Mouse (Mus musculus) cerebellum, adult 11 months (tissue): ENCODE measurements around the gene Gm45062.
"Not testable (repeated sequence)": the region's sequence is repeated elsewhere in the genome, so short reads cannot be mapped to it uniquely, and the experiment has no call there.

Experiments
- DNase-seq: peaks from one replicate; pipeline ENCODE4 v3.0.0; 2022

Gene Gm45062

DNA sequence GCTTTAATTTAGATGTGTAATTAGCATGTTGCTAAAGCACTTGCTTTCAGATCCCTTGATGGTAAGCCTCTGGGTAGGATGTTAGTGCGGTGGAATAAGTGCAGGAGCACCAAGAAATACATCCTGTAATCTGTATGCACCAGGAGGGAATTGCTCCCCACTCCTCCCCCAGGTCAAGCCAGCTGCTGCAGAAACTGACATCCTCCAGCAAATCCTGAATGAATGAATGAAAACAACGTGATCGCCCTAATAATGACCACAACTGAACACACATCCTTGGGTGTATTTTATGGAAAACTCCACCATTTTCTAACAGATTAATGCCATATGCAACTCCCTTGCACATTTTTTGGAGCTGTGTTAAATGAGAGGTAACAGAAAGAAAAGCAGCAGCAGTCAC is 252.2 kb downstream of the Gm45062 start:
- DNase-seq, result no peak

DNA sequence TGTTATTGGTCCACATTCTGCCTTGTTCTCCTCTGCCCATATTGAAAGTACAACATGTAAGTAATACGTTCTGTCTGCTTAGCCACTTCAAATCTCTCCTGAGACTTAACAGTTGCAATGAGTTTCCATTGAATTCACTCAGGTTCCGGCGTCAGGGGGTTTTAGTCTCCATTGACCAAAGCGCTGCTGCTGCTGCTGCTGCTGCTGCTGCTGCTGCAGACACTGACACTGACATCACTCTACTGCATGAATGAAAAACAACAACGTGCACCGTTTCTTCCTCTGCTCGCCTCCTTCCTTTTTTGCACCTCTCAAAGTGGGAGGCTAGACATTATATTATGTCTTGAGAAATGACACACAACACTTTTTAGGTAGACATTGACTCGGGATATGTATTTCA is 253.2 kb downstream of the Gm45062 start:
- no peak for DNase-seq

DNA sequence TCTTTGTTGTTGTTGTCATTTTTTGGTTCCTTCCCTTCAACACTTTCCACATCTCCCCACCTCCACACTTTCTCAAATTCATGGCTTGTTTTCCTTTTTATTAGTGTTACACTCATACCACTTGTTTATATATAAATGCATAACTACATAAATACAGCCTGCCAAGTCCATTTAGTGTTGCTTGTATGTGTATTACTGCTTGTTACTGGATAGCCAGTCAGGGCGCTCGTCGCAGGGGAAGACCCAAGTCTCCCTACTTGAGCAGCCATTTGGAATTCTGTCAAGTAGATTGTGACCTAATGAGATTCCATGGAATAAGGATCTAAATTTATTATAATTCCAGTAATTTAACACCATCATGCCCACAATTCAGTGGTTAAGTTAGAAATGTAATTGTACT is 260.4 kb downstream of the Gm45062 start:
- no peak for DNase-seq

DNA sequence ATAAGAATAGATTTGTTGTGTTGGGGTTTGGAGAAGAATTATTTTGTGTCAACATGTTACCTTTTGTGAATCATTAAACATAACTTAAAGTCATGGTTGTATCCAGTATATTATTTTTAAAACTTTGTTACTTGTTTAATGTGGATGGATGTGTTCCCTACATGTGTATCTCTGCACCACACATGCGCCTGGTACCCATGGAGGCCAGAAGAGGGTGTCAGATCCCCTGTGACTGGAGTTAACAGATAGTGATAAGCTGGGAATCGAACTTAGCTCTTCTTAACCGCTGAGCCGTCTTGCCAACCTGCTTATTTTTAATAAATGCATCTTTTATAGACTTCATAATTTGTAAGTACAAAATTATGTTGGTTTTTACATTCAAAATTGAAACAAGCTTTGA is 262.0 kb downstream of the Gm45062 start:
- DNase-seq, result no peak

DNA sequence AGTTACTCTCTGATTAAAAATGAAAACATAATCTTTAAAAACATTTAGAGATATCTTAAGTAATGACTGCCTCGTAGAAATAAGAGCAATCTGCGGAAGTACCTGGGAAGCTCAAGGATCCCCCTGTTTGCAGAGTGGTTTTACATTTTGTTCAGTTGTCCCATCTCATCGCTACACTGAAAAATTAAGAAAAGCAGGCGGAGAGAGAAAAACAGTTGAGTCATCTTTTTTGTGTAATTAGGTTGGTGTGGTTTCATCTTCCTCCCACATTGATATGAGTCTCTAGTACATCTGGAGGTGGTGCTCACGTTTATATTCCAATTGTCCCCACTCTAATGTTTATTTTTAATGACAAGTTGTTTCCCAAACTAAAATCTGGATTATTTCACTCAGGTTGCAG is 265.5 kb downstream of the Gm45062 start:
- no peak for DNase-seq

DNA sequence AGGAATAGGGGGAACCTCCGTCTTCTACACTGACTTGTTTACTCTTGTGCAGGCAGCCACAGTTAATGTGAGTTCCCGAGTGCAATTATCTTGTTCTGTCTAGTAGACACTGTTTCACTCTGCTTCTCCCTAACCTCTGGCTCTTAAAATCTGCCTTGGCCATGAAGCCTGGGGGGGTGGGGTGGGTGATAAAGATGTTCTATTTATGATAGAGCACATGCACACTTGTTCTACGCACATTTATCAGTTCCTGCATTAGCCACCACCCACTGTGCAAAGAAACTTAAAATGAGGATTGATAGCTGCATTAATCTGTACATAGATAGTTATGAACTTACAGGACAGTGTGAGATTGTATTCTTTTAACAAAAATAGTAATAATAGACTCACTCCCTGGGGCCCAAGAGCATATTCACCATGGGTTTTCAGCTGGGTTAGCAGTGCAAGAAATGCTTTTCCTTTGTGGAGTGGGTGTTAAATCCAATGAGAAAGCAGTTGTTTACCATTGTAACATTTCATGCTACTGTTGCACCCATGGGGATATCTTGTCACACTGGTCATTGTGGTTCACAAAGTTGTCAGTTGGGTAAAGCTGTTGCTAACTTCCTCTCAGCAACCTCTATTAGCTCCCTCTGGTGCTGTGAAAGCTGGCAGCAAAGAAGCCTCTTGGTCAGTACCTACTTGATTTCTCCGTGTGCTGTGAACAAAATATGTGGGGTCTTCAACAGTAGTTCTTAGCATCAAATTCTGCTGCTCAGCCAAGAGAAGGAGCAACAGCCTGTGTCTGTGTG is 272.0 kb downstream of the Gm45062 start:
- no peak for DNase-seq

DNA sequence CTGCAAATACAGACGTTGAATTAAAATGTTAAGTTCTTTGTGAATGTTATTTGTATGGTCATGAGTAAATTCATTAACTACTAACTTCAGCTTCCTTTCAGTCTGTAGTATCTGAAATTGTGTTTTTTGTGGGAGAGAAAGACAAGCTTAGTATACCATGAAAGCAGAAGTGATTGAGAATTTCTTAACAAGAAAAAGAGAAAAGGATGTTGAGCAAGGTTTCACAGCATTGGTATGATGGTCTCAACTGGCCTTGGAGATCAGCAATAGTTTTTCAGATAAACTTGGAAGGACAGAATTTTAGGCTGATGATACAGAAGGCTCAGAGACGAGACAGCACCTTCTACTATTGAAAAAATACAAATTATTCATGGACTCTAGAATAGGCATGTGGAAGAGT is 277.7 kb downstream of the Gm45062 start:
- DNase-seq, result no peak

DNA sequence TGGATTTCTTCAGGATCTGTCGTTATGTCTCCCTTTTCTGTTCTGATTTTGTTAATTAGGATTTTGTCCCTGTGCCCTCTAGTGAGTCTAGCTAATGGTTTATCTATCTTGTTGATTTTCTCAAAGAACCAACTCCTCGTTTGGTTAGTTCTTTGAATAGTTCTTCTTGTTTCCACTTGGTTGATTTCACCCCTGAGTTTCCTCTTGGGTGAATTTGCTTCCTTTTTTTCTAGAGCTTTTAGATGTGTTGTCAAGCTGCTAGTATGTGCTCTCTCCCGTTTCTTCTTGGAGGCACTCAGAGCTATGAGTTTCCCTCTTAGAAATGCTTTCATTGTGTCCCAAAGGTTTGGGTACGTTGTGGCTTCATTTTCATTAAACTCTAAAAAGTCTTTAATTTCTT is 282.3 kb downstream of the Gm45062 start:
- DNase-seq, result not testable (repeated sequence)

DNA sequence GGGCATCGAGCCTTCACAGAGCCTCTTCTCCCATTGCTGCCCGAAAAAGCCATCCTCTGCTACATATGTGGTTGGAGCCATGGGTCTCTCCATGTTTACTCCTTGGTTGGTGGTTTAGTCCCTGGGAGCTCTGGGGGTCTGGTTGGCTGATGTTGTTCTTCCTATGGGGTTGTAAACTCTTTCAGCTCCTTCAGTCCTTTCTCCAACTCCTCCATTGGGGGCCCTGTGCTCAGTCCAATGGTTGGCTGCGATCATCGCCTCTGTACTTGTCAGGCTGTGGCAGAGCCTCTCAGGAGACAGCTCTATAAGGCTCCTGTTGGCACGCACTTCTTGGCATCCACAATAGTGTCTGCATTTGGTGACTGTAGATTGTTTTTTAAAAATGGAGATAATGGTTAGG is 285.6 kb downstream of the Gm45062 start:
- DNase-seq, result no peak

DNA sequence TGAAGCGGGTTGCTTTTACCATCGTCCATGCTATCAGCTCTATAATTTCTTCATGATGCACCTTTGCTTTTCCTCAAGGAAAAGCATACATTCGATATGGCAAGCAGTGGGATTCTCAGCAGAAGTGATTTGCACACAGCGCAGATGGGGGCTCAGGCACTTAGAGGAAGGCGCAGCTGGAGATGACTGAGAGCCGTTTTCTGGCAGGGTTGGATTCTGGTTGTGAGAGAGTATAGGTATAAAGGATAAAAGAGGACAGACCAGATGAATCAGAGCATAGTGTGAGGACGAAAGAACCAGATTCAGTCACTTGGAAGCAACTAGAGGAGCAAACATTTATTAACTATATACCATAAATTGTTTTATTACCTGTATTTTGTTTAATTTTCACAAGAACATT is 286.5 kb downstream of the Gm45062 start:
- DNase-seq, result no peak

DNA sequence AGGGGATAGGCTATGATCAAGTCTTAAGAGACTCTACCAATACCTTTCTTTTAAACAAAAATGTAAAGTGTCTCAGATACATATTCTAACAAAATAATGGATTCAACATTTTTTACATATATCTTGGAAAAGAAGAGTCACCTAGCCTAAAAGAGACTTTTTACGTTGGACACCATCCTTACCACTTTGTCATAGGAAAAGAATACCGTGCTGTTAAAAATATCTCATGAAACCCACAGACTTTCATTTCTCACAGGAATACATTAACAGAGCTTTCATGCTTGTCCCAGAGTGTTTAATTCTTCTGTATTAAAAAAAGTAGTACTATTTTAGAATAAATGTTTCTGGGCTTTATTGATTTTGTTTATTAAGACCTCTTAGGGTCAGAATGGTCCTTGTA is 291.9 kb downstream of the Gm45062 start:
- no peak for DNase-seq

DNA sequence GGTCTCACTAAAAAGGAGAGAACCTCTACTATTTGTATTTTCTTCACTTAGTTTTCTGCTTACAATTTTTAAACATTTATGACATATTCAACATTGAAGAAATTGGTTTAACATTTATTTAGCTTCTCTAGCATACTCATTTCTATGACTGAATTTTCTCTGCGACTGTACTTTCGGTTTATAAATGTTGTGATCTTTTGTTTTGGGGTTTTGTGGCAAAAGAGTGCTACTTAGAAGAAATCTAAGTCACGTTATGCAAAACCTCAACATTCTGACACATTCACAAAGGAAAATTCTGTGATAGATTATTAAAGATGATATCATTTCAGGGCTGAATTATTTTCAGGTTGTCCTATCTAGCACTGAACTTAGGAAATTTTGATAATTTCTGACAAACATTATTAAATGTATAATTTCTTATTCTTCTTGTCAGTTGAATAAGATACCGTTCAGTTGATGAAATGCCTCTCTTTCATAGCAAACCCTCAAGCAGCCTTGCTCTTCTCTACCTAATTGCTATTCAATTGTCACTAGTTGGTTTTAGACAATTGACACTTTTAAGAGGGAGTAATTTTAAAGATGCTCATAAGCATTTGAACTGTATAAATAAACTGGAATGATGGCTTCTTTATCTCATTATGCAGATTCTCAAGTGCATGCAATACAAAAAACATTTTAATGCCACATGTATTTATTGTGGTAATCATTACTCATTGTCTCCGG is 297.8 kb downstream of the Gm45062 start:
- no peak for DNase-seq

DNA sequence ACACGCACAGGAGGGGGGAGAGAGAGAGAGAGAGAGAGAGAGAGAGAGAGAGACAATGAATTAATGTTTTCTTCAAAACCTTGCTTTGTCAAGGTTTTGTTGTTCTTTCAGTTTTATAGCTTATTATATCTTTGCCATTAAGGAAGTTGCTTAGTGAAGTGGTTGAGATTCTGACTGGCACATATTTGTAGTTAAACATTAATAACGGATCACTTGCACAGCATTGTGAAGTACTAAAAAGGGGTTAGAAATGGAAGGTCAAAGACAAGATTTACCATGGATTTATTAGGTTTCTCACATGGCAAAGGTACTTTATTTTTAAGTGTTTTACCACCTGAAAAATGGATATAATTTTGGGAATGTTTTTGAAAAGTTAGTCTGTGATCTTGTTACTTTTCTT is 301.4 kb downstream of the Gm45062 start:
- no peak for DNase-seq

DNA sequence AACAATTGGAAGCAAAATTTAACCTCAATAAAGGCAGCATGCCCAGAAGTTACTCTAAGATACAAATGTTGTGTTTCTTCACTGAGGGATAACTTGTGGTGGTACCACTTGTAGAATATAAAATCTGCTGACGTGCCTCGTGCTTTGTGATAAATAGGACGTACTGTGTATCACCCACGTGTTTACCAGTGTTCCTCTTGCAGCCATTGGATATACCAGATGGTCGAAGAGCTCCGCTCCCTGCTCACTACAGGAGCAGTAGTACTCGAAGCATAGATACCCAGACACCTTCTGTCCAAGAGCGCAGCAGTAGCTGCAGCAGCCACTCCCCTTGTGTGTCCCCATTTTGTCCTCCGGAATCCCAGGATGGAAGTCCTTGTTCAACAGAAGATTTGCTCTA is 323.1 kb downstream of the Gm45062 start:
- DNase-seq, result no peak

DNA sequence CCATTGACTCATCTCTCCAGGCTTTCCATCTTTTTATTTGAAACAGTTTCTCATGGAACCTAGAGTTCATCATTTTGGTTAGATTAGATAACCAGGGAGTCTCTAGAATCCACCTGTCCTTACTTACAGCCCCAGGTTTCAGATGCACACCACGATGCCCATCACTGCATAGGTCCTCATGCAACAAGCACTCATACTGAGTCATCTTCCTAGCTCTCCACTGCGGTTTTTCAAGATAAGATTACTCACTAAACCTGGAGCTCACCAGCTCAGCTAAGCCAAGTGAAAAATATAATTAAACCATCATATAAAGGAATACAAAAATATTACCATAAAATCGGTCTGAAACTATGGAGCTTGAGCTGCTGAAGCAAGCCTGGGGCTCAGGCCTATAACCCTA is 324.6 kb downstream of the Gm45062 start:
- DNase-seq, result no peak

DNA sequence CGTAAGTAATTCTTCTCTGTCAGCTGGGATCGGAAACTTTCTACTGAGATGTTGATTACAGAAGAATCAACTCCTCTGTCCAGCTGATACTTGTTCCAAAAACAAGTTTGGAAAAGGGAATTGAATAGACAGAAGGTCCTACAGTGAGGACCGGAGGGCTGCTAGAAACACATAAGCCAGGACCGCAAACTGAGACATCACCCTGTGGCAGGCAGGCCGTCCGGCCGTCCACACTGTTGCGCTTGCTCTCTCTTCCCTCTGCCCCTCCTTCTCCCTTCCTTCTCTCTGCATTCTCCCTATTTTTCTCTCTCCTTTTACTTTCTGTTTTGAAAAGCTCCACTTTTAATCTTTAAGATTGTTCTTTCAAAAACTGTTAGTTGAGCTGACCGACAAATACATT is 332.4 kb downstream of the Gm45062 start:
- DNase-seq, result no peak

DNA sequence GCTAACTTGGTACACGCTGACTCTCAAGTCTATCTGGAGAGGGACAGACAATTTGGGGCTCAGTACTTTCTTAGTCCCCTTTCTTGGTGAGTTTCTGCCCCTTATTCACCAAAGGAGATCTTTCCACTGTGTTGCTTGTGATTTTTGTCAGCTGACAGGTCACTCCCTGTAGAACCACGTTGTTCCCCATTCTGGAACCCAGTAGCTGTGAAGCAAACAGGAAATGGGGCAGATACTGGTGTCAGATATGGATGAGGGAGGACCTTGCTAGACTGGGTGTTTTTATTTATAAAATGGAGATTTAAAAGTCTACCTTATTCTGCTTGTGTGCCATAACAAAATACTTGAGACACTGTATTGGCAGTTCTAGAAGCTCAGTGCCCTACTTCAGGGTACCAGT is 358.1 kb downstream of the Gm45062 start:
- DNase-seq, result no peak

DNA sequence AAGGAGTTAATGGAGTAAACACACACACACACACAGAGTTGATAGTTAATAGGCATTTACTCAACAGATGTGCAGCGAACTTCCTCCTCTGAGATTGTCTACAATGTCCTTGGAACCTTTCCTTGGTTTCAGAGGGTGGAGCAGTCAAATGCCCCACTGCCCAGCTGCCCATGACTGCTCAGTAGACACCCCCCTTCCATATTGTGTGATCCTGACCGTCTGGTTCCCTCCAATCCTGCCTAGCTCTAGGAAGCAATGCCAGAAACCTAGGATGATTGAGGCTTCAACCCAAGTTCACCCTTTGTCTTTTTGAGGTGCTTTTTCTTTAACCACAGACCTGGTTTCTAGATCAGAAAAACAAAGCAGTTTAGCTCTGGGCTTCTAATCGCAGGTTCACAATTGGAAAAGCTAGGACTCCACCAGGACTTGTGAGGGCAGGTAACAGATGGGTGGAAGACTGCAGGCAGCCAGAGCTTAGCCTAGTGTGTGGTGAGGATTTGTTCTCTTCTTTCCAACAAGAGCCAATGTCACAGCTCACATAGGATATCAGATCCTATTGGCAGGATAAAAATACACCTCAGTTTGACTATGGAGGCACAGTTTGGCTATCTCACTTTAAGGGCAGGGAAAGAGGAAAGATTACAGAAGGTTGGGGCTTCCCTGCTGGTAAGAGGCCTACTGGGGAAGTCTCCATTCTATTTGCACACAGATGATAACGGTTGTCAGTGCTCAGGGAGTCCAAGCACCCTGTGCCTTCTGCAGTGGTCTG is 360.5 kb downstream of the Gm45062 start:
- DNase-seq, result peak; percentile 54

DNA sequence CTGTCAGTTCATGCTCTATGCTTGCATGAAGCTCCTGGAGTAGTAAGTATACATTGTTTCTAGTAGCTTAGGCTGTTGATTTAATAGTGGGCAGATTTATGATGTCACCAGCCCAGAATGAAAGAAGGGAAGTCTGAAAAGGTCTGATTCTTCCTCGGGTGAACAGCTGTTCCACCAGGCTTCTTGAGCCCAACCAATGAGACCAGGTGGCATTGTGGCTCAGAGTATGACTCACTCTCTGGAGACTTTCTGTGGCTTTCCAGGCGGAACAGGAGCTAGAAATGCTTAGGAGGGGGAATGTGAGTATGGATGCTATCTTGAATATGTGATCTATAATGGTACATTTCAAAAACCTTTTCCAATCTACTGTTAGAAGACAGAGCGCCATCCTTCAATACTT is 363.8 kb downstream of the Gm45062 start:
- DNase-seq, result no peak

DNA sequence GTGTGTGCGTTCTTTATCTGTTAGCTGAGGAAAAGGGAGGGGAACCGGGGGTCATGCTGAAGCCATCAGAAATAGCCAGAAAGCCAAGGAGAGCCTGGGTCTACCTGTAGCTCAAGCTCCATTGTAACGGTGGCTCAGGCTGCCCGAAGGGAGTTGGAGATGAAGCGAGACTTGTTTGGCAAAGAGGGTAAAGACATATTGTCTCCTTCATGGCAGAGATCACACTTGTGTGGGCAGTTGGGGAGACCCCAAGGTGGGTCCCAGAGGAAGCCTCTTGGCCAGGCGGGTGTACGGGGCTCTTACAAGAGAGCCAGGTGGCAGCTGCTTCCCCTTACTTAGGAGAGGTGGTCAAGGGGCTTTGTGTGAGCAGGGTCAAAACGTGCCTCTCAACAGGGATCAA is 369.0 kb downstream of the Gm45062 start:
- DNase-seq, result no peak

DNA sequence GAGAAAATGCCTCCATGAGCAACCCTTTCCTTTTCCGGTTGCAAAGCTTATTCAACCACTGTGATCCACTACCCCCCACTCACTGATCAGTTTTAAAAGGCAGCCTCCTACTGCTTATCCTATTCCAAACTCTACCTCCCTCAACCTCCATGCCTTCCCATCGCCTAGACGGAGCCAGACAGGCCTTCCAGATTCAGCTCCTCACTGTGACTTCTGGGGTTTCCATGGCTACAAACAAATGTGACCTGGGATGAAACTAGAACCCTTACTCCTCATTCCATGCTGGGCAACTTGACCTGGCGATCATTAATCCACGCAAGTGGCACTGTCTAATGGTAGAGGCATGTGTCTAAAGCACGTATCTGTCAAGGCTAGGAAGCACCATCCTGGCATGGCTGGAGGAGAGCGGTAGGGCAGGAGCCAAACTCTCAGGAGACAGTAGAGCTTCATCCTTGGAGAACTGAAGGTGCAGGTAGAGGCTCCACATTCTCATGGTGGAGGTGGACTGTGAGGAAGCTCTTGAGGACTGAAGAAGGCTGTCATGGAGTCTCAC is 369.5 kb downstream of the Gm45062 start:
- no peak for DNase-seq

DNA sequence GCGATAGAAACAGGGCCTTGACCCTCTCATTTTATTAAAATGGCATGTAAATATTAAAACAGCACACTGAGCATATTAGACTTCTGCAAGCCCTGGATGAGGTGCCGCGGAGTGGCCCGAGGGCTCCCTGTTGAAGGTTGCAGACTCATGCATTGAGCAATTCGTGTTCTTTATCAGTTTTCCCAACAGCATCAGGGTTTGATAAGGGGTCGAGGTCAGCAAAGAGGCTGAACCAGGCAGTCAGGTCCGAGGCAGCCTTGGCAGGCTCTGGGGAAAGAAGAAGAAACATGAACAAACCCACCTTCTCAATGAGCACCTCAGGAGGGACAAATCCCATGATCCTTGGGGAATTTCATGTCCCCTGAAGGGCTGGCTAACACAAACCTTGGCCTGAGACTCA is 371.3 kb downstream of the Gm45062 start:
- DNase-seq, result no peak

DNA sequence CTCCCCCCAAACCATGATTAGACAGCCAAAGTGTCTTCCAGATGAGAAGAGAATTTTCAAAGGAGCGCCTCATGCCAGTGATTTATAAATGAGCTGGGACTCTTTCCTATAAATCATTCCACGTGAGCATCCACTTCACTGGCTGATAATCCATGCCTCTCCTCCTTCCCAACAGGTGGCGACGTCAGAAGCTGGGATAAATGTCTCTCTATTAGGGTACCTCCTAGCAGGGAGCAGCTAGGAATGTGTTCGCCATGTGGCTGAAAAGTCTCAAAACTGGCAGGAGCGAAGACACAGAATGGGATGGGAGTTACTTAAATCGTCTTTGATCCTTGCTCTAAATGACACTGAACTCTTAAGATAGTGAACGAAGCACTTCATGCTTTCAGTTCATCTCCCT is 372.1 kb downstream of the Gm45062 start:
- no peak for DNase-seq
